Mouse (Mus musculus): ENCODE data around the gene Hist1h2ap.
"Not testable (repeated sequence)": the region's sequence is repeated elsewhere in the genome, so short reads cannot be mapped to it uniquely, and the experiment has no call there.

The Hist1h2ap gene

GRCm38 (mm10) chr13:21810073-21810472 lies 23.2 kb downstream of the Hist1h2ap start, which contains the start of the genes Hist1h2bq and Hist1h2ao:
Gene Hist1h2bq (minus strand): TSS chr13:21810197.
Gene Hist1h2ao (plus strand): TSS chr13:21810465.
- not testable (repeated sequence) for DNase-seq (ENCODE audit: low spot score)

GRCm38 (mm10) chr13:21803058-21803457 lies 30.2 kb downstream of the Hist1h2ap start:
- DNase-seq (ENCODE audit: low spot score): not testable (repeated sequence)

GRCm38 (mm10) chr13:21797163-21797562 lies 36.1 kb downstream of the Hist1h2ap start:
- not testable (repeated sequence) for DNase-seq (ENCODE audit: low spot score)

GRCm38 (mm10) chr13:21795584-21795983 lies 37.7 kb downstream of the Hist1h2ap start:
- no peak for DNase-seq (ENCODE audit: low spot score)

- no peak for DNase-seq (ENCODE audit: low spot score)
Measured at GRCm38 (mm10) chr13:21790601-21791283, 42.6 kb downstream of the Hist1h2ap start.

GRCm38 (mm10) chr13:21789925-21790324 lies 43.4 kb downstream of the Hist1h2ap start:
- DNase-seq (ENCODE audit: low spot score): no peak

GRCm38 (mm10) chr13:21787760-21788593 lies 45.3 kb downstream of the Hist1h2ap start:
- peak; percentile 46 for DNase-seq (ENCODE audit: low spot score)

- DNase-seq (ENCODE audit: low spot score): peak; percentile 98
Measured at GRCm38 (mm10) chr13:21786899-21787629, 46.2 kb downstream of the Hist1h2ap start, which contains the start of the genes Hist1h2an and Hist1h2bp. Gene Hist1h2an (minus strand): TSS chr13:21787218. Gene Hist1h2bp (plus strand): TSS chr13:21787461.

GRCm38 (mm10) chr13:21786189-21786898 lies 47.0 kb downstream of the Hist1h2ap start:
- peak; percentile 40 for DNase-seq (ENCODE audit: low spot score)

- no peak for DNase-seq (ENCODE audit: low spot score)
Measured at GRCm38 (mm10) chr13:21784311-21784710, 49.0 kb downstream of the Hist1h2ap start.

GRCm38 (mm10) chr13:21783734-21784161 lies 49.6 kb downstream of the Hist1h2ap start:
- DNase-seq (ENCODE audit: low spot score): peak; percentile 78

- peak; percentile 92 for DNase-seq (ENCODE audit: low spot score)
Measured at GRCm38 (mm10) chr13:21783255-21783617, 50.1 kb downstream of the Hist1h2ap start, which contains the start of gene Hist1h3i. Gene Hist1h3i (minus strand): TSS chr13:21783370.
